Mouse (Mus musculus): ENCODE measurements around the gene Telo2. TPM values are rescaled to one million over a fixed set of nuclear protein-coding genes. Genes with fewer than 3 reads are reported as not detected.

The Telo2 gene
- 18.3 TPM for polyA plus RNA-seq (2012; fragmentation: generic; extraction: Trizol)
- long read RNA-seq, experiment 1, partial matches to known transcripts = 1 of 5 reads
- long read RNA-seq, experiment 1, other reads (novel, unspliced or antisense) = 1 of 5 reads
- long read RNA-seq, experiment 2, transcript Telo2-201 (21 exons, 3,434 nt) = minor isoform, 26 of 221 reads
- long read RNA-seq, experiment 2, transcript Telo2-202 (21 exons, 3,530 nt) = major isoform, 143 of 221 reads
- long read RNA-seq, experiment 2, partial matches to known transcripts = 6 of 221 reads
- long read RNA-seq, experiment 2, other reads (novel, unspliced or antisense) = 44 of 221 reads

GRCm38 (mm10) chr17:25115664-25116432 is at the start of gene Telo2:
Gene Telo2 (minus strand): TSS chr17:25115967.
- TF ChIP-seq MYOG (IDR thresholded peaks at IDR 0.05; ENCODE audit: control insufficient read depth, extremely low read depth, insufficient read length) (no peak), MAX (IDR thresholded peaks at IDR 0.05) (peak; percentile 97), MYOD1 (IDR thresholded peaks at IDR 0.05; ENCODE audit: control insufficient read depth, insufficient read length, low read depth) (no peak), CEBPB (IDR thresholded peaks at IDR 0.05; ENCODE audit: low read depth) (no peak)
- H3ac ChIP-seq (ENCODE audit: control insufficient read depth, insufficient read length, low read depth) = peak within 1 kb of the TSS; percentile 94
- peaks cover 11% of the 10 kb centered on the region for H3K36me3 ChIP-seq (ENCODE audit: control insufficient read depth, insufficient read depth)
- H3K4me3 ChIP-seq (ENCODE audit: insufficient read depth, poor library complexity, severe bottlenecking) = peak within 1 kb of the TSS; percentile 50
- no peaks in the 10 kb centered on the region for H3K27me3 ChIP-seq (ENCODE audit: control insufficient read depth, insufficient read depth, insufficient read length)
- peaks cover 9% of the 10 kb centered on the region for H3K79me3 ChIP-seq (ENCODE audit: low read depth)
- H3K79me2 ChIP-seq (ENCODE audit: control insufficient read depth, insufficient read depth) = peaks cover 26% of the 10 kb centered on the region

- H3K4me3 ChIP-seq (ENCODE audit: insufficient read depth, poor library complexity, severe bottlenecking) = no peak overlapping the region
- H3K79me2 ChIP-seq (ENCODE audit: control insufficient read depth, insufficient read depth) = no peaks in the 10 kb centered on the region
- peaks cover 3% of the 10 kb centered on the region for H3K27me3 ChIP-seq (ENCODE audit: control insufficient read depth, insufficient read depth, insufficient read length)
- H3K36me3 ChIP-seq (ENCODE audit: control insufficient read depth, insufficient read depth) = peaks cover 14% of the 10 kb centered on the region
- no peak for TF ChIP-seq MYOD1 (IDR thresholded peaks at IDR 0.05; ENCODE audit: control insufficient read depth, insufficient read length, low read depth)
- no peak overlapping the region for H3ac ChIP-seq (ENCODE audit: control insufficient read depth, insufficient read length, low read depth)
- H3K79me3 ChIP-seq (ENCODE audit: low read depth) = no peaks in the 10 kb centered on the region
Observed at GRCm38 (mm10) chr17:25164770-25165169, 49.0 kb upstream of the Telo2 start.

DNA sequence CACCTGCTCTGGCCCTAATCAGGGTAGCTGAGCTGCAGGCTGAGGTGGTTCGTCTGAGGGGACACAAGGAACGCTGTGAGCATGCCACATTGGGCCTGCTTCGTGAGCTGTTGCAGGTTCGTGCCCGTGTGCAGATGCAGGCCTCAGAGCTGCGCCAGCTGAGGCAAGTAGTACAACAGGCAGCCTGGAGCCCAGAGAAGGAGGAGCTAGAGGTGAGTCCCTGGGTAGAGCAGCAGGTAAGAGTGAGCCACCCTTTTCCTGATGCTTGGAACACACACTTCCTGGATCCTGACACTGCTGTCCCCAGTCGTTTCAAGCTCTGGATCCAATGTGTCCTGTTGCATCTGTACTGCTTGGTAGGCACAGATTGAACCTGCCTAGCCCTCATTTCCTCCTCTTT is 47.6 kb upstream of the Telo2 start:
- TF ChIP-seq CTCF (IDR thresholded peaks at IDR 0.05; ENCODE audit: control insufficient read depth, insufficient read depth, insufficient read length) (no peak), MYOG (IDR thresholded peaks at IDR 0.05; ENCODE audit: control insufficient read depth, extremely low read depth, insufficient read length) (no peak), USF1 (IDR thresholded peaks at IDR 0.05; ENCODE audit: low read depth) (no peak), MYOD1 (IDR thresholded peaks at IDR 0.05; ENCODE audit: control insufficient read depth, insufficient read length, low read depth) (no peak), CEBPB (IDR thresholded peaks at IDR 0.05; ENCODE audit: low read depth) (no peak)
- no peaks in the 10 kb centered on the region for H3K27me3 ChIP-seq (ENCODE audit: control insufficient read depth, insufficient read depth, insufficient read length)
- no peak overlapping the region for H3ac ChIP-seq (ENCODE audit: control insufficient read depth, insufficient read length, low read depth)
- H3K79me2 ChIP-seq (ENCODE audit: control insufficient read depth, insufficient read depth) = no peaks in the 10 kb centered on the region
- no peaks in the 10 kb centered on the region for H3K79me3 ChIP-seq (ENCODE audit: low read depth)
- H3K36me3 ChIP-seq (ENCODE audit: control insufficient read depth, insufficient read depth) = peaks cover 15% of the 10 kb centered on the region
- no peak overlapping the region for H3K4me3 ChIP-seq (ENCODE audit: insufficient read depth, poor library complexity, severe bottlenecking)

DNA sequence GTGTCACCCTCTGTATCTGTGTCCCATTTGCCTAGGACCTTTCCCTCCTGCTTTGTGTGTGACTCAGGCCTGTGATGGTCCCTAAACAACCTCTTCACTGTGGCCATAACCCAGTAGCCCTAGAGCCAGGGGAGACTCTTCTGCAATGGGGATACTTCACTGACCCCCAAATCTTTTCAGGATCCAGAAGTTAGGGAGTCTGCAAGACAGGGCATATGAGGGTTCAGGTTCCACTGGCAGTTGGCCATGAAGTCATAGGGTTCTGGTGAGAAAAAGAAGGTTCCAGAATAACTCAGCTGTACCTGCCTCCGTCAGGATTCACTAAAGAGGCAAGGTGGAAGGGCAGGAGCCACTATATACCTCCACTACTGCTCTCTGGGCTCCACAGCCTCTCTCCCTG is 46.4 kb upstream of the Telo2 start, which contains the start of gene Ccdc154:
Gene Ccdc154 (plus strand): TSS at position 301 of the 400 bp plus-strand sequence.
- TF ChIP-seq MAX (IDR thresholded peaks at IDR 0.05) (no peak), MYOD1 (IDR thresholded peaks at IDR 0.05; ENCODE audit: control insufficient read depth, insufficient read length, low read depth) (no peak), FOSL1 (IDR thresholded peaks at IDR 0.05; ENCODE audit: insufficient read depth, low read length, poor library complexity, severe bottlenecking) (no peak), MYOG (IDR thresholded peaks at IDR 0.05; ENCODE audit: control insufficient read depth, extremely low read depth, insufficient read length) (no peak), CTCF (IDR thresholded peaks at IDR 0.05; ENCODE audit: control insufficient read depth, insufficient read depth, insufficient read length) (no peak), USF1 (IDR thresholded peaks at IDR 0.05; ENCODE audit: low read depth) (no peak)
- Histone ChIP-seq H3K36me3 (ENCODE audit: control insufficient read depth, insufficient read depth) (peaks cover 21% of the 10 kb centered on the region), H3K4me3 (ENCODE audit: insufficient read depth, poor library complexity, severe bottlenecking) (no peak within 1 kb of the TSS), H3K79me2 (ENCODE audit: control insufficient read depth, insufficient read depth) (no peaks in the 10 kb centered on the region), H3K27me3 (ENCODE audit: control insufficient read depth, insufficient read depth, insufficient read length) (no peaks in the 10 kb centered on the region), H3ac (ENCODE audit: control insufficient read depth, insufficient read length, low read depth) (no peak within 1 kb of the TSS), H3K79me3 (ENCODE audit: low read depth) (no peaks in the 10 kb centered on the region)

- Histone ChIP-seq H3K4me3 (ENCODE audit: insufficient read depth, poor library complexity, severe bottlenecking) (no peak overlapping the region), H3ac (ENCODE audit: control insufficient read depth, insufficient read length, low read depth) (no peak overlapping the region), H3K36me3 (ENCODE audit: control insufficient read depth, insufficient read depth) (peaks cover 3% of the 10 kb centered on the region), H3K27me3 (ENCODE audit: control insufficient read depth, insufficient read depth, insufficient read length) (no peaks in the 10 kb centered on the region), H3K79me3 (ENCODE audit: low read depth) (peaks cover 26% of the 10 kb centered on the region), H3K79me2 (ENCODE audit: control insufficient read depth, insufficient read depth) (peaks cover 74% of the 10 kb centered on the region)
- TF ChIP-seq MYOD1 (IDR thresholded peaks at IDR 0.05; ENCODE audit: control insufficient read depth, insufficient read length, low read depth) (no peak), MYOG (IDR thresholded peaks at IDR 0.05; ENCODE audit: control insufficient read depth, extremely low read depth, insufficient read length) (no peak), FOSL1 (IDR thresholded peaks at IDR 0.05; ENCODE audit: insufficient read depth, low read length, poor library complexity, severe bottlenecking) (no peak), USF1 (IDR thresholded peaks at IDR 0.05; ENCODE audit: low read depth) (no peak), CEBPB (IDR thresholded peaks at IDR 0.05; ENCODE audit: low read depth) (no peak), CTCF (IDR thresholded peaks at IDR 0.05; ENCODE audit: control insufficient read depth, insufficient read depth, insufficient read length) (no peak), MAX (IDR thresholded peaks at IDR 0.05) (no peak)
Observed at GRCm38 (mm10) chr17:25139960-25140359, 24.2 kb upstream of the Telo2 start.

GRCm38 (mm10) chr17:25138803-25139202 is 23.0 kb upstream of the Telo2 start:
- Histone ChIP-seq H3ac (ENCODE audit: control insufficient read depth, insufficient read length, low read depth) (no peak overlapping the region), H3K27me3 (ENCODE audit: control insufficient read depth, insufficient read depth, insufficient read length) (no peaks in the 10 kb centered on the region), H3K79me2 (ENCODE audit: control insufficient read depth, insufficient read depth) (peaks cover 85% of the 10 kb centered on the region), H3K36me3 (ENCODE audit: control insufficient read depth, insufficient read depth) (peaks cover 3% of the 10 kb centered on the region), H3K79me3 (ENCODE audit: low read depth) (peaks cover 36% of the 10 kb centered on the region), H3K4me3 (ENCODE audit: insufficient read depth, poor library complexity, severe bottlenecking) (no peak overlapping the region)
- TF ChIP-seq CEBPB (IDR thresholded peaks at IDR 0.05; ENCODE audit: low read depth) = no peak
- TF ChIP-seq MAX (IDR thresholded peaks at IDR 0.05) = no peak
- TF ChIP-seq MYOG (IDR thresholded peaks at IDR 0.05; ENCODE audit: control insufficient read depth, extremely low read depth, insufficient read length) = no peak
- no peak for TF ChIP-seq USF1 (IDR thresholded peaks at IDR 0.05; ENCODE audit: low read depth)
- TF ChIP-seq MYOD1 (IDR thresholded peaks at IDR 0.05; ENCODE audit: control insufficient read depth, insufficient read length, low read depth) = no peak
- no peak for TF ChIP-seq FOSL1 (IDR thresholded peaks at IDR 0.05; ENCODE audit: insufficient read depth, low read length, poor library complexity, severe bottlenecking)
- TF ChIP-seq CTCF (IDR thresholded peaks at IDR 0.05; ENCODE audit: control insufficient read depth, insufficient read depth, insufficient read length) = no peak
